Mouse (Mus musculus): ENCODE results near the gene Dnm1. TPM values are rescaled to one million over a fixed set of nuclear protein-coding genes. Genes with fewer than 3 reads are reported as not detected.

Dnm1 gene
- polyA plus RNA-seq, 1 experiment: 52.6 TPM

GRCm38 (mm10) chr2:32352151-32353006, 759 bp downstream of the Dnm1 start, which contains the start of gene Ciz1:
Gene Ciz1 (plus strand): TSS chr2:32352327.
- Histone ChIP-seq H3K4me3 (ENCODE audit: insufficient read depth, low read length) (peak within 1 kb of the TSS; percentile 58), H3K4me1 (ENCODE audit: control insufficient read depth, insufficient read depth, low read length) (peaks cover 5% of the 10 kb centered on the region; the same call in 1 of the 2 replicates), H3K27ac (ENCODE audit: insufficient read depth, low read length) (no peak within 1 kb of the TSS; the same call in 1 of the 2 replicates)
- no peak for TF ChIP-seq CTCF (IDR thresholded peaks at IDR 0.05; ENCODE audit: borderline replicate concordance, insufficient read depth, low read length)
- no peak; the same call in 1 of the 2 replicates for TF ChIP-seq POLR2A (IDR thresholded peaks at IDR 0.05; ENCODE audit: low read depth, low read length)

- TF ChIP-seq POLR2A (IDR thresholded peaks at IDR 0.05; ENCODE audit: low read depth, low read length) (no peak), CTCF (IDR thresholded peaks at IDR 0.05; ENCODE audit: borderline replicate concordance, insufficient read depth, low read length) (no peak)
- Histone ChIP-seq H3K27ac (ENCODE audit: insufficient read depth, low read length) (no peak overlapping the region), H3K4me3 (ENCODE audit: insufficient read depth, low read length) (peak overlapping the region; percentile 58; the same call in 1 of the 2 replicates)
Measured at GRCm38 (mm10) chr2:32351471-32351961, 1.6 kb downstream of the Dnm1 start.

GRCm38 (mm10) chr2:32350471-32351051, 2.6 kb downstream of the Dnm1 start:
- H3K4me1 ChIP-seq (ENCODE audit: control insufficient read depth, insufficient read depth, low read length): peaks cover 5% of the 10 kb centered on the region; the same call in 1 of the 2 replicates
- no peak for TF ChIP-seq CTCF (IDR thresholded peaks at IDR 0.05; ENCODE audit: borderline replicate concordance, insufficient read depth, low read length)
- no peak for TF ChIP-seq POLR2A (IDR thresholded peaks at IDR 0.05; ENCODE audit: low read depth, low read length)
- no peak overlapping the region for H3K4me3 ChIP-seq (ENCODE audit: insufficient read depth, low read length)
- H3K27ac ChIP-seq (ENCODE audit: insufficient read depth, low read length): no peak overlapping the region

More at GRCm38 (mm10) chr2:32351471-32351961, 1.6 kb downstream of the Dnm1 start:
- peaks cover 5% of the 10 kb centered on the region; the same call in 1 of the 2 replicates for H3K4me1 ChIP-seq (ENCODE audit: control insufficient read depth, insufficient read depth, low read length)

GRCm38 (mm10) chr2:32349625-32350255, 3.4 kb downstream of the Dnm1 start:
- no peak overlapping the region for H3K4me3 ChIP-seq (ENCODE audit: insufficient read depth, low read length)
- TF ChIP-seq POLR2A (IDR thresholded peaks at IDR 0.05; ENCODE audit: low read depth, low read length) (no peak), CTCF (IDR thresholded peaks at IDR 0.05; ENCODE audit: borderline replicate concordance, insufficient read depth, low read length) (no peak)
- no peak overlapping the region for H3K27ac ChIP-seq (ENCODE audit: insufficient read depth, low read length)
- peaks cover 5% of the 10 kb centered on the region; the same call in 1 of the 2 replicates for H3K4me1 ChIP-seq (ENCODE audit: control insufficient read depth, insufficient read depth, low read length)

- no peak for TF ChIP-seq POLR2A (IDR thresholded peaks at IDR 0.05; ENCODE audit: low read depth, low read length)
- TF ChIP-seq CTCF (IDR thresholded peaks at IDR 0.05; ENCODE audit: borderline replicate concordance, insufficient read depth, low read length): no peak
- Histone ChIP-seq H3K4me3 (ENCODE audit: insufficient read depth, low read length) (no peak overlapping the region), H3K27ac (ENCODE audit: insufficient read depth, low read length) (no peak overlapping the region), H3K4me1 (ENCODE audit: control insufficient read depth, insufficient read depth, low read length) (peaks cover 9% of the 10 kb centered on the region; the same call in 1 of the 2 replicates)
Measured at GRCm38 (mm10) chr2:32348311-32348710, 4.8 kb downstream of the Dnm1 start.

GRCm38 (mm10) chr2:32347019-32347418, 6.1 kb downstream of the Dnm1 start:
- Histone ChIP-seq H3K4me3 (ENCODE audit: insufficient read depth, low read length) (no peak overlapping the region), H3K27ac (ENCODE audit: insufficient read depth, low read length) (no peak overlapping the region)
- no peak for TF ChIP-seq POLR2A (IDR thresholded peaks at IDR 0.05; ENCODE audit: low read depth, low read length)
- TF ChIP-seq CTCF (IDR thresholded peaks at IDR 0.05; ENCODE audit: borderline replicate concordance, insufficient read depth, low read length): no peak

GRCm38 (mm10) chr2:32344598-32345321, 8.4 kb downstream of the Dnm1 start:
- Histone ChIP-seq H3K27ac (ENCODE audit: insufficient read depth, low read length) (no peak overlapping the region), H3K4me3 (ENCODE audit: insufficient read depth, low read length) (no peak overlapping the region), H3K4me1 (ENCODE audit: control insufficient read depth, insufficient read depth, low read length) (peaks cover 12% of the 10 kb centered on the region)
- no peak for TF ChIP-seq CTCF (IDR thresholded peaks at IDR 0.05; ENCODE audit: borderline replicate concordance, insufficient read depth, low read length)
- TF ChIP-seq POLR2A (IDR thresholded peaks at IDR 0.05; ENCODE audit: low read depth, low read length): no peak

More at GRCm38 (mm10) chr2:32347019-32347418, 6.1 kb downstream of the Dnm1 start:
- H3K4me1 ChIP-seq (ENCODE audit: control insufficient read depth, insufficient read depth, low read length): peaks cover 15% of the 10 kb centered on the region

GRCm38 (mm10) chr2:32344056-32344455, 9.1 kb downstream of the Dnm1 start:
- TF ChIP-seq POLR2A (IDR thresholded peaks at IDR 0.05; ENCODE audit: low read depth, low read length) (no peak), CTCF (IDR thresholded peaks at IDR 0.05; ENCODE audit: borderline replicate concordance, insufficient read depth, low read length) (no peak)
- peak overlapping the region; percentile 85; the same call in 1 of the 2 replicates for H3K27ac ChIP-seq (ENCODE audit: insufficient read depth, low read length)
- H3K4me3 ChIP-seq (ENCODE audit: insufficient read depth, low read length): no peak overlapping the region
- H3K4me1 ChIP-seq (ENCODE audit: control insufficient read depth, insufficient read depth, low read length): peaks cover 12% of the 10 kb centered on the region

GRCm38 (mm10) chr2:32343351-32343671, 9.8 kb downstream of the Dnm1 start:
- Histone ChIP-seq H3K4me3 (ENCODE audit: insufficient read depth, low read length) (no peak overlapping the region), H3K4me1 (ENCODE audit: control insufficient read depth, insufficient read depth, low read length) (peaks cover 12% of the 10 kb centered on the region), H3K27ac (ENCODE audit: insufficient read depth, low read length) (peak overlapping the region; percentile 85)
- TF ChIP-seq CTCF (IDR thresholded peaks at IDR 0.05; ENCODE audit: borderline replicate concordance, insufficient read depth, low read length): no peak
- TF ChIP-seq POLR2A (IDR thresholded peaks at IDR 0.05; ENCODE audit: low read depth, low read length): no peak
